Mouse (Mus musculus): ENCODE results near the gene Tpt1.
A peak's percentile ranks its signal among the peaks of the same experiment; 100 is the strongest.
"Not testable (repeated sequence)": the region's sequence is repeated elsewhere in the genome, so short reads cannot be mapped to it uniquely, and the experiment has no call there.

Tpt1 gene

GRCm38 (mm10) chr14:75844867-75845697, at the start of gene Tpt1:
Gene Tpt1, plus strand, starts transcription at chr14:75845093.
- DNase-seq, result peak; percentile 99

- DNase-seq, result no peak
These were observed 49.0 kb upstream of the Tpt1 start for GRCm38 (mm10) chr14:75795918-75796317.

GRCm38 (mm10) chr14:75797769-75798386, 47.0 kb upstream of the Tpt1 start:
- no peak for DNase-seq

GRCm38 (mm10) chr14:75807800-75808199, 37.1 kb upstream of the Tpt1 start:
- no peak for DNase-seq

GRCm38 (mm10) chr14:75809931-75810330, 35.0 kb upstream of the Tpt1 start:
- DNase-seq, result no peak

- no peak for DNase-seq
These were observed 26.4 kb upstream of the Tpt1 start for GRCm38 (mm10) chr14:75818528-75818927.

- no peak for DNase-seq
These were observed 25.6 kb upstream of the Tpt1 start for GRCm38 (mm10) chr14:75819341-75819740.

- no peak for DNase-seq
These were observed 24.9 kb upstream of the Tpt1 start for GRCm38 (mm10) chr14:75820007-75820406.

GRCm38 (mm10) chr14:75826851-75827410, 18.0 kb upstream of the Tpt1 start:
- DNase-seq, result no peak

- no peak for DNase-seq
These were observed 16.7 kb upstream of the Tpt1 start for GRCm38 (mm10) chr14:75828221-75828620.

- DNase-seq, result peak; percentile 86
These were observed 15.8 kb upstream of the Tpt1 start for GRCm38 (mm10) chr14:75828866-75829806.

GRCm38 (mm10) chr14:75829817-75830216, 15.1 kb upstream of the Tpt1 start:
- not testable (repeated sequence) for DNase-seq

GRCm38 (mm10) chr14:75832031-75832430, 12.9 kb upstream of the Tpt1 start:
- no peak for DNase-seq

GRCm38 (mm10) chr14:75832982-75833381, 11.9 kb upstream of the Tpt1 start:
- no peak for DNase-seq

- no peak for DNase-seq
These were observed 11.2 kb upstream of the Tpt1 start for GRCm38 (mm10) chr14:75833546-75834250.

GRCm38 (mm10) chr14:75834251-75834738, 10.6 kb upstream of the Tpt1 start:
- no peak for DNase-seq

- no peak for DNase-seq
These were observed 10.0 kb upstream of the Tpt1 start for GRCm38 (mm10) chr14:75834739-75835381.

GRCm38 (mm10) chr14:75836579-75836978, 8.3 kb upstream of the Tpt1 start:
- no peak for DNase-seq

- DNase-seq, result no peak
These were observed 7.6 kb upstream of the Tpt1 start for GRCm38 (mm10) chr14:75837048-75837916.

- not testable (repeated sequence) for DNase-seq
These were observed 3.1 kb upstream of the Tpt1 start for GRCm38 (mm10) chr14:75841758-75842157.
